Mouse (Mus musculus) small intestine, adult 2 months (tissue): ENCODE data around the gene M1ap.

Experiments
- CTCF ChIP-seq: fragments of 200-500 bp; IDR thresholded peaks from 2 replicates; pipeline ENCODE4 v1.5.1; 2012; ENCODE audit warnings: low read depth, mild to moderate bottlenecking, control low read depth, inconsistent platforms, low read length, moderate library complexity, mixed read lengths; ENCODE audit not compliant: insufficient replicate concordance, insufficient read length; ENCODE audit errors: extremely low read depth
- POLR2A ChIP-seq: fragments of 200-500 bp; IDR thresholded peaks from 2 replicates; pipeline ENCODE4 v1.6.1; 2012; ENCODE audit warnings: low read depth, mild to moderate bottlenecking, control low read depth, inconsistent platforms, low read length, moderate library complexity

DNA sequence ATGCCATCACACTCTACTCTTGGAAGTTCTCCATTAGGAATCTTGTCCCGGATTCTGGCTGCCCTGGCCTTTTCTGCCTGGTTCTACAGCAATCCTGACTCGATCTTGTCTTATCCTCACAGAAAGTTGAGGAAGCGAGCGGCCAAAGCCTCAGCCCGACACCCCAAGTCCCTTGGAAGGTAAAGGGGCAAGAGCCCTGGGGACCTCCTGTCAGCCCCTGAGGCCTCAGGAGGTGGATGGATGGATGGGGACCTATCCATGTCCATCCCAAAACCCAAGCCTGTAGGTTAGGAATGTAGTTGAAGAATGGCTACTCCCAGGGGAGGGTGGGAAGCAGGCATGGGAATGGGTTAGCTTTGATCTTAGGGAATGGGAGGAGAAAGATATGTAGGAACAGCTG lies 97.3 kb downstream of the M1ap start:
- TF ChIP-seq CTCF = no peak
- TF ChIP-seq POLR2A = no peak
